Mouse (Mus musculus): ENCODE data around the gene Cdh12.

Gene Cdh12

DNA sequence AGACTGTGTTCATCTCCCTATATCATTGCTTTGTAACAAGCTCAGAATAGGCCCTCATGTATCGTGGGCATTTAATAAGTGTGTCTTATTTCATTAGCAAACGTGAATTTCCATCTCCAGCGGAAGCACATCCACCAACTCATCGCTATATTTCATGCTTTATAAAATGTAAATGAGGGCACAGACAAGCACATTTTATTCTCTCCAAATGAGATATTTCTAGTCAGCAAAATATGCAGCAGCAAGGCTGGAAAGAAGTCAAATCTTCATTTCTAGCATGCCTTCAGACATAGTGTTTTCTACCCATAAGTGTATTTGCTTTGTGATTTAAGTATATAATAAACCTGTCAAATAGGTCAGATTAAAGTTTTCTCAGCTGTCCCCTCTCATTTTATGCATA lies 262.8 kb downstream of the Cdh12 start:
- no peak for DNase-seq (ENCODE audit: low spot score)

DNA sequence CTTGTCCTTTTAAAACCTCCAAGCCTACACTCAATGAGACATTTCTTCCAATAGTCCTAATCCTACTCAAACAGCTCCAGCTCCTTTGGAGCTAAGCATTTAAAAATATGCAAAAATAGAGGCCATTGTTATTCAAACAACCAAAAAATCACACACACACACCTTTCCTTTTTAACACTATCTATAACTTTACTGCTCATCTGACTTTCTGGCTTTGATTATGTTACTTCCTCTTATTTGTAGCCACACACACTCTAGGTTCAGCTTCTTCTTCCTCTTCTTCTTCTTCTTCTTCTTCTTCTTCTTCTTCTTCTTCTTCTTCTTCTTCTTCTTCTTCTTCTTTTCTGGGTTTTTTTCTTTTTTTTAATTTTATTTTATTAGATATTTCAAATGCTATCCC lies 323.2 kb downstream of the Cdh12 start:
- DNase-seq (ENCODE audit: low spot score): no peak

DNA sequence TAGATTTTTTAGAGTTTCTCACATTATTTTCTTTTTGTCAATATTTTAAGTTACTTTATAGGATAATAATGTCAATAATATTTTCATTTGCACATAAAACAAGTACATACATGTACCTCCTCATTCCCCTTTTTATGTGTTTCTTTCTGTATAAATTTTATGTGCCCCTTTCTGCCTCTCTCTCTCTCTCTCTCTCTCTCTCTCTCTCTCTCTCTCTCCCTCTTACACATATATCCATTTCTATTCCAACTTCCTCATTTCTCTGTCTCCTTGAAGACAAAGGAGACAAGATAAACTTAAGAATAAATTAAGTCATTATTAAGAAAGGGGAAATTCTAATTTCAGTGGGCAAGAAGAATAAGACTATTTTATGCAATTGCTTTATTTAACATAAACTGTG lies 324.4 kb downstream of the Cdh12 start:
- DNase-seq (ENCODE audit: low spot score): no peak

DNA sequence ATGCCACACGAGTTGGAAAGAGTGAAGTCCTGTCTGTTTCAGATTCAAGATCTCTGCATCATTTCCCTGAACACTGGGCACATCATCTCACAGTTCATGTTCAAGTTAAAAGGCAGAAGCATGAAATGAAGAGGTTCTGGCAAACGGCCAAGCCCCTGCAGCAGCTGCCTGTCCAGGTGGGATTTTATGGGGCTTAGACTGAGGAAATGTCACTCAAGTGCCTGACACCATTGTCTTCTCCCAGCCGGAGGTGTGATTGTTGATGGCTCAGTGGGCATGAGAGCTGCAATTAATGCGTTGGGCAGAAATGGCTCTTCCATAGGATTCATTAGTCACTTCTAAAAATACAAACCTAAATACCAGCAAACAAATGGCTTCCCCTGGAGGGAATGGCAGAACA lies 347.9 kb downstream of the Cdh12 start:
- DNase-seq (ENCODE audit: low spot score): no peak

DNA sequence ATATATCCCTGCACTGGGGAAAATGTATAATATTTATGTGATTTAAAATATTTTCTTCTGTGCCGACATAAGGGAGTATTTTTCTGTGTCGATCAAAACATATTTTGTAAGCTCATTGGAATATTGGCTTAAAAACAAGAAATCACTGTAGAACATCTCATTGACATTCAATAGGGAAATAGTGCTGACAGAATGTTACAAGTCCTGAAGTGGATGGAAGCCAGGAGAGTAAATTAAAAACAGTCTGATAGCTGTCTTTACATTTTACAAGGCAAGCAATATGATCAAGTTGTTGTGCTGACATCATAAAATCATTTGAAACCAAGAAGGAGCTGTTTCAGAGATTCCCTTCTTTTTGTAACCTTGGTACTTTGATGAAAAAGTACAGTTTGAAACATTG lies 349.5 kb downstream of the Cdh12 start:
- DNase-seq (ENCODE audit: low spot score): no peak

DNA sequence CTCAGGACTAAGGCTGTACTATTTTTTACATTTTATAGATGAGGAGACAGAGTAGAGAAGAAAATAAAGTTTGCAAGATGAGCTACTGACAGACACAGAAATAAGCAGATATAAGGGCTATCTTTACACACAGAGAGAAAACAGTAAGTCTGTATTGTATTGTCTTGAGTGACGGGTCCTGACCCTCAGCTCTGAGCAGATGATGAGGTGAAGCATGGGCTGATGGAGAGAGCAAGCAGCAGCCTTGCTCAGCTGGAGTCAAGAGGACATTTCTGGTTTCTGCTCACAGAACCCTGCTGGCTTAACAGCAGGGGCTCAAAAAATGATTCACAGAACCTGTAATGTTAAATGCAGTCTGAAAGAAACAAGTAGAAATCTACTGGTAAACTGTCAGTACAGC lies 386.8 kb downstream of the Cdh12 start:
- no peak for DNase-seq (ENCODE audit: low spot score)

DNA sequence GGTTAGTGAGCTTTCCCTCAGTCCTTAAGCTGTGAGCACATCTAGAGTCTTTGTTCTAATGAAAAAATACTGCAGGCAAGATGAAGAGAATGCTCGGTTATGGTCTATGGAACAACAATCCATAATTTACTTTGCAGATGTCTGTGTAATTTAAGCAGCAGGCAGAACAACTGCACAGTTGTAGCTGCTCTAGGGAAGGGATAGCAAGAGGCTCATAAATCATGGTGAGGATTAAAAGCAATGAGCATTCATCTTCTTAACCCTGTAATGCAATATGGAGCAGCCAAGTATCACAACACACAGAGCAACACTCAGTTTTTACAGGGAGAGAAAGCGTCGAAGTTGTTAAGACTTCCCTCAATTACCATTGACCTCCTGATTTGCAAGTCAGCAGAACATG lies 387.9 kb downstream of the Cdh12 start:
- DNase-seq (ENCODE audit: low spot score): no peak

DNA sequence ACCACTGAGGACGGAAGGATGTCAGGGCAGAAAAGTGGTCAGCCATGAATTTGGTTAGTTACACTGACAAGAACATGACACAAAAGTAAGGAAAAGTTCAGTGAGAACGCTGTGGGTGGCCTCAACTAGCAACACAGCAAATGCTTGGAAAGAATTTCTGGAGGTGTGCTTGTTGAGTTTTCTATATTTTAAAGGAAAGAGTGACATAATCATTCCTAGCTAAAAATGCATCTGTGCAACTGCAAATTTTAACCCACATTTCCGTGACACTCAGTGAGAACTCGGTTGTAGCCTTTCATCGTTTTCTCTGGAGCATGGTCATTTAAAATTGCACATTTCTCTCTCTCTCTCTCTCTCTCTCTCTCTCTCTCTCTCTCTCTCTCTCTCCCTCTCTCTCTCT lies 392.4 kb downstream of the Cdh12 start:
- DNase-seq (ENCODE audit: low spot score): no peak

DNA sequence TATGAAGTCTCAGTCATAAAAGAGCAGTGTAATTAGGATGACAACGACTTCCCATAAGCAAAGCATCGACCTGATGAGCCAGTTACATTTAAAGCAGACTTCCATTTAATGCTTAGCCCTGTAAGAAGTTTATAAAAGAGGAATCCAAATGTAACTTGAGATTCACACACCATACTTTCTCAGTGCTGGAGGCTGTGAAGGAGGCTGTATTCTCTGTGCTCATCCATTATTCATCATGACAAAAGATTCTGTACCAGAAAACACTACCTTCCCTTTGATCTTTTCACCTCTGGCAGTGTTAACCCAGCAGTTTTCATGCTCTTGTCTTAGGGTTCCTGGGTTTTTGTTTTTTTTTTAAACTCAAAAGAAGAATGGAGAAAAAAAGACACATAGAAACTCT lies 414.0 kb downstream of the Cdh12 start:
- no peak for DNase-seq (ENCODE audit: low spot score)

DNA sequence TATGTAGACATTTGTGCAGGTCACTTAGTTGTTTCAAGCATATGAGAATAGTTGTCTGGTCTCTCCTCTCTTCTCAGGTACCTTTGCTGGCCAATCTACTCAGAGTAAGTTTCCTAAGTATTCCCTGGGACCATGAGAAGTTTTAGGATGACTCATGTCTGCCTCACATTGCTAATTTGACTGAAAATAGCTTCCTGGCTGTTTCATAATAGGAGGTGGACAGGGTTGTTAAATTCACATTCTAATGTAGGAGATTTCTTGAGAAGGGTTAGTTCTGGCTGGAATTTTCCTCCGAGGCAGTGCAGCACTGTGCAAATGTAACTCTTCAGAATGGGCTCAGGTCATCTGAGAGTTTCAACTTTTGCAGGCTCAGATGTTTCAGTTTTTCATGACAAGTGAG lies 423.5 kb downstream of the Cdh12 start:
- no peak for DNase-seq (ENCODE audit: low spot score)

DNA sequence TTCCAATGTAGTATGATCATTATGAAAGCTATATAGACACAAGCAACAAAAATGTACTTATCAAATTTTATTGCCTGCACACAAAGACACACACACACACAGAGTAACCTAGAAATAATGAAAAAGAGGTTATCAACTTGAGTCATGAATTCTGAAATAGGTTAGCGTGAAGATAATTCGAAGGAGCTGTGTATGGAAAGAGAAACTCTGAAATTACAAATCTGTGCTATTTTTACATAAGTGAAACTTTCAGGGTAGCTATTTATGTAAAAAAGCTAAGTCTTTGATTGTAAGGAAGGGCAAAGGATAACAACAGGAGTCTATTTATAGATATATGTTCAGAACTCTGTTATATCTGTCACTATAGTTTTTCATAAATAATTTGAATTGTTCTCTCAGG lies 427.9 kb downstream of the Cdh12 start:
- no peak for DNase-seq (ENCODE audit: low spot score)

DNA sequence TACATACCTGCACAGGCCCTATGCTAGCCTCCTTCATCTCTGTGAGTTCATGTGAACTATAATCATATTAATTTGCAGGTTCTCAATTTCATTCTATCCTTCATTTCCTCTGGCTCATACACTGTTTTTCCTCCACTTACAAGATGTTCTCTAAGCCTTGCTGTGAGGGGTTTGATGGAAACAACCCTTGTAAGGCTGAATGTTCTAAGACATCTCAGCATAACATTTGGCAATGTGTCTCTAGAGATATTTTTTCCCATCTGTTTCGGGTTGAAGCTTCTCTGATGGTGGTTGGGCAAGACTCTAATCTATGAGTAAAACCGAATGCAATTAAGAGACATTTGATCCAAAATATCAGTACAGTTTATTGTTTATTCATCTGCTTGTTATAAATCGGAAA lies 444.4 kb downstream of the Cdh12 start:
- no peak for DNase-seq (ENCODE audit: low spot score)

DNA sequence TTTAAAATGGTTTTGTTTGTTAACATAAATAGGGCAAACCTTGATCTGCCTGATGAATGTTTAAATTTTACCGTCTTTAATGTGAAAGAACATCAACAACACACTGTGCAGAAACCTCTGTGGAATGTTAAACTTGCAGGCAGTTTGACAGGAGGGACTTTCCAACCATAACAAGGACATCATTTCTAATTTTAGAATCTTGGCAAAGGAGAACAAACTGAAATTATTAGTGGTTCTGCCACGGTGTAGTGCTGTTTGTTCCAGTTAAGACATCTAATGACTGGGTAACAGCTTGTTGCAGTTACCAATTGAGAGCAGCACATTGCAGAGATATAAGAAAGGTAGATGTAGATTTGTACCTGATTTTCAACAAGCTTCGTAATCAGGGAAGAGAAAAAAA lies 453.5 kb downstream of the Cdh12 start:
- no peak for DNase-seq (ENCODE audit: low spot score)

DNA sequence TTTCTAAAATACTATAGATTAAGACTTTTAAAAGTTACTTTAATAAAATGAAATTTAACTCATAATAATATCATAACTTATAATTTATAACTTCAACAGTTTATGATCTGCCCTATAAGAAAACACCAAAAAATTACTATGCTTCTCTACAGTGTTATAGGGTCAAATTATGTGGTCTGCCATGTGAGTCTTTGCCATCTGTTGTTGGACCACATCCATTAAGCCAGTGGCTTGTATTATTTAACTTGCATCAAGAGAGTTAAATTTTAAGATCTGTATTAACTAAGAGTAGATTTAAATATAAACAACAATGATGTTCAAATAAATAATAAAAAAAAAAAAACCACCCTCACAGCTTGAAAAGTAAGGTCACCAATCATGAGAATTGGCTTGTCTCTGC lies 479.2 kb downstream of the Cdh12 start:
- DNase-seq (ENCODE audit: low spot score): no peak

DNA sequence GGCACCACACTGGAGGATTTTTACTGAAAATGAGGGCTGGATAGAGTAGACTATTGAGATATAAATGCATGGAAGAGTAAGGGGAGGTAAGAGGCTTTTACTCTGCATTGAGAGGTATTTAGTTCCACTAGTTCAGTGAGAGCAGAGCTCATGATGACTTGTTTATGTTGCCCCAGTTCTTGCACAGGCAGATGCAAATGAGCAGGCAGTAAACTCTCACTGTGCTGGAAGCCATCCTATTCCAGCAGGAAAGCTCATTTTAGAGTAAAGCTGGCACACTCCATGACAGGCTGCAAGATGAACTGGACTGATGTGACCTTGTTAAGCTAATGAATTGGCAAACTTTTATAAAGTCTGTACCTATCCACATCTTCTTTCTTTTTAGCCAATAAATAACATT lies 494.9 kb downstream of the Cdh12 start:
- DNase-seq (ENCODE audit: low spot score): no peak

DNA sequence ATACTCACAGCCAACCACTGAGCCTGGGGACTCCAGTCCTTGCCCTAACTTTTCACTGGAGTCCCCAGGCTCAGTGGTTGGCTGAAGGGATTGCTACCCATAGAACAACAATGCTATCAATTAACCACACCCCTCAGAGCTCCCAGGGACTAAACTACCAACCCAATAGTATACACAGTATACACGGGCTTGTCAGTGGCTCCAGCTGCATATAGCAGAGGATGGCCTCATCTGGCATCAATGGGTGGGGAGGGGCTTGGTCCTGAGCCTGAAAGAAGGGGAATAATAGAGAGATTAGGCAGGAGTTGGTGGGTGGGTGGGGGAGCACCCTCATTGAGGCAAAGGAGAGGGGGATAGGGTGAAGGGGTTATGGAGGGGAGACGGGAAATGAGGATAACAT lies 518.4 kb downstream of the Cdh12 start:
- DNase-seq (ENCODE audit: low spot score): no peak

DNA sequence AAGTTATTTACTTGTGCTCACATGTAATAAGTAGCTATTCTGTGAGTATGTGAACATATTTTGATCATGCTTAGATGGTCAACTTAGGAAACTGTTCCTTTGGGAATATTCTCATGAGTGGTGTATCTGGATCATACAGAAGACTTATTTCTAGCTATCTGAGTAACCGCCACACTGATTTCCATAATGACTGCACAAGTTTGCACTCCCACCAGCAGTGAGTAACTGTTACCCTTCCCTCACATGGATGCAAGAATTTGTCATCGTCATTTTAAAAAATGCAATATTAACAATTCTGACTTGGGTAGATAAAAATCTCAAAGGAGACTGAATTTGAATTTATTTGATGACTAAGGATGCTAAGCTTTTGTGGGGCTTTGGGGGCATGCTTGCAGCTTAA lies 522.0 kb downstream of the Cdh12 start:
- DNase-seq (ENCODE audit: low spot score): no peak

DNA sequence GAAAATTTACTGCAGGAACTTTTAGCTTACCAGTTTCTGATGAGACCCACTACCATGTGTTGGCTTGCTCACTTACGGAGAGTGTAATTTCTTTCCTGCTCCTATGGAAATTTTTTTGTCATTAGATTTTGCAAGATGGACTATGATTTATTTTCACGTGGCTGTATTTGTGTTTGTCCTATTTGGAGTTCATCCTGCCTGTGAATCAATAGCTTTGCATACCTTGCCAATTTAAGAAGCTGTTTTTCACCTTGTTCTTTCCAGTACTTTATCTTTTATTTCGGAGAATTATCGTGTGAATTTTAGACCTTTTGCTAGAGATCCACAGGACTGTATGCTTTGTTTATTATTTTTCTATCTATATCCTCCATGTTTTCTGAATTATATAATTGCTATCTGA lies 551.5 kb downstream of the Cdh12 start:
- DNase-seq (ENCODE audit: low spot score): no peak

DNA sequence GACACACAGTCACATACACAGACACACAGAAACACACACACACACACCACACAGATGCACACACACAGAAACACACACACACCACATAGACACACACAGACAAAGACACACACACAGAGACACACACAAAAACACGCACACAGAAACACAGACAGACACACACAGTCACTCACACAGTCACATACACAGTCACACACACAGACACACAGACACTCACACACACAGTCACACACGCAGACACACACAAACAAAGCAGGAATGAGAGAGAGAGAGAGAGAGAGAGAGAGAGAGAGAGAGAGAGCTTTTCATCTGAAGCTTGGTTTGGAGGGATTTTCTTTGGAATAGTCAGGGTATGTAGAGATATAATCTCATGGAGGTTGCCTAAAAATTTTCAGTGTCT lies 558.9 kb downstream of the Cdh12 start:
- DNase-seq (ENCODE audit: low spot score): no peak

DNA sequence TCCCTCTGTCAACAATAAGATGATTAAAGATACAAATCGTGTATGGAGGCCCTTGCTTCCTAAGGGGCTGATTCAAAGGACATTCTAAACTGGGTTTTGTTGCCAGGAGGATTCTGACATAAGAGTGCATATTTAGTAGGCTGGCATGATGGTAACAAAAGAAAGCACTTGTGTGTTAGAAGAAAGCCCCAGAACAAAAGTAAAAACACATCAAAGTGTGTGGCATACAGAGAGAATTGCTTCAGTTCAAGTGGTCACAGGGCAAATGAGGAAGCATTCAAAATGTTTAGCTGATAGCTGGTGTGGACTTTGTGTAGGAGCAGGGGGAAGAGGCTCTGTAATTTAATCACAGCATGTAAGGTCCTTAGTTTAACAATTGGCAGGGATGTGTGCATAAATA lies 559.4 kb downstream of the Cdh12 start:
- DNase-seq (ENCODE audit: low spot score): no peak

DNA sequence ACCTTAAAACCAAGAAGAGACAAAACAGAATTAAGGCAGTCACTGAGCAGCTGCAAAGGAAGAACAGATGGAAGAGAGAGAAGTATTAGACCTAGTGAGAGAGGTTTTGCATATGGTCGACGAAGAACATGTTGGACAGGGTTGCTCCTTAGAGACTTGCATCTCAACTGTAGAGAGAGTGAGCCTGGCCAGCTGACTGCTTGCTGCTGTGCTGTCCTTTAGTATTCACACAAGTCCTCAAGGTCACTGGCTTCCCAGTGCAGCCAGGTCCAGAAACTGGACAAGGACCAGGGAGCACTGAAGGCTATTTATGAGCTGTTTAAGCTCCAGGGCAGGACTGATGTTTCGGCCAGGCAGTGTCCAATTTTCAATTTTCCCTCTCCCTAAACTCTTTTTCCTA lies 559.9 kb downstream of the Cdh12 start:
- DNase-seq (ENCODE audit: low spot score): no peak

DNA sequence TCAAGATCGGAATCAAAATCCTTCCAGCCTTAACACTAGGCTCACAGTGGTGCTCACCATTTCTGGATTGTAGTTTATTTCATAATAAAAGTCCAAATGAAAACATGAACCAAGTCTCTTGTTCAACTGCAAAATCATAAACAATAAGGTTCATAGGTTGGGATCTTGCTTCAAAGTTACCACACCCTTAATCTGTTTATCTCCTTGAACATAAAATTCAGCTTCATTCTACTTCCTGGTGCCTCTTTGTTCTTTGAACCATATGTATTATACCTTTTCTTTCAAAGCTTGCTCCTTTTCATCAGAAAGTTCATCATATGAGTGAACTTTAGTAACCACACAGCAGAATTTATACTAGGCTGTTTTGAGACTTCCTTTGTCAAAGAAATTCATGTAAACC lies 614.6 kb downstream of the Cdh12 start:
- DNase-seq (ENCODE audit: low spot score): no peak

DNA sequence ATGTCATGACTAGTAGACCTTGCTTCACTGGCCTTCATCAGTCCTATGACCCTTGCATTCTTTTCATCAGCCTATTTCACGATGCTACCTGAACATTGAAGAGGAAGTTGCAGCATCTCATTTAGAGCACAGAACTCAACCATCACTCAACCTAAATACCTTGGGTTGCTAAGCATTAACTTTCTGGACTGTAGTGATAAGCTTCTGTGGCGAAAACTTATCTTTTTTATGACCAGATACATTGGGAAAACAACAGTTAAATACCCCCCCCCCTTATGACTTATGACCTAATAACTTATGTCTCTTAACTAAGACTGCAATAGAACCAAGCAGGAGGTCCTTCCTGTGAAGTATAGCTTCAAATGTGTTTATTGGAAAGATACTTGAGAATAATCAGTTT lies 620.2 kb downstream of the Cdh12 start:
- DNase-seq (ENCODE audit: low spot score): no peak

DNA sequence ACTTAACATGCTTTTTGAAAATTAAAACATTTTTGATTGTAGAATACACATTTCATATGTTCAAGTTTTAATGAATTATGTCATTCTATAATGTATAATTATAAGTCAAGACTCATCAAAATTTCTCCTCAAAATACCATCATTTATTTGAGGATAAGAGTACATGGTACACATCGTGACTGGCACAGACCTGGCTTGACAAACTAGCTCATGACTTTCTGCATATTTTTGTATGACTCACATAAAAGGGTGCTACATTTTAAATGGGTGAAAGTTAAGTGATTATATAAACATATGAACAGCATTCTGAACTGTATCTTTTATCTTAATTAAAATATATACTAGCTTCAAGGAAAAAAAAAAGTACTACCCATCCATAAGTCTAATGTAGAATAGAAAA lies 643.8 kb downstream of the Cdh12 start:
- no peak for DNase-seq (ENCODE audit: low spot score)

DNA sequence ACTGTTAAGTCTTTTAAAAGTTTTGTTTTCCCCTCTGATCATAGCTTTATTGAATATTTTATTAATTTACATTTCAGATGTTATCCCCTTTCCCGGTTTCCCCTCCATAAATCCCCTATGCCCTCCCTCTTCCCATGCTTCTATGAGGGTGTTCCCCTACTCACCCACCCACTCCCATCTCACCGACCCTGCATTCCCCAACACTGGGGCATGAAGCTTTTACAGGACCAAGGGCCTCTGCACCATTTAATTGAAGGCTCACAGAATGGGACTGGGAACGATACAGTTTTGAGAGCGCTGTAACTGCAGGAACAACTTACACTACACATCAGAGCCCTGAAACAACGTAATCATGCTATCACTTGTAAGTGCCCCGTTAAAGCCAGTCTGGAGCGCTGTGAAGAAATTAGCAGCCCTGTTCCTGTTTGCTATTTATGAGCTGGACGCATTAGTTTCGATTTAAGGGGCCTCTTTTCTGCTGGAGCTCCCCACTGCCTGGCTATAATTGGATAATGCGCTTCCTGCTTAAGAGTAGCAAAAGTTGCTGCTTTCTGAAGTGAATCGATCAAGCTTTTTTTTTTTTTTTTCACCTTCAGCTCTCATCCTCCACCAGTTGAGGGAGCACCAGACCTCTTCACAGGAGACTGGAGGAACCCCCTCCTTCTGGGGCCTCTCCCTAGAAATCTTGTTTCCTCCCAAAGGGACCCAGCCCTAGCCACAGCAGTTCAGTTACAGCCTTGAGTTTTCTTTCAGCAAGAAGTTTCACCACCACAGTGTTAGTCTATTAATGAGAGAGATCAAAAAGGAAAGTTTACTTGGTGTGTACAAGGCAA lies 660.2 kb downstream of the Cdh12 start:
- no peak for DNase-seq (ENCODE audit: low spot score)

Measured in yolk sac, embryonic 10.5 days (tissue).